Mouse (Mus musculus) splenic B cell, adult 2 months (primary cell): Measurements from ENCODE around the gene BC004004.
"Not testable (repeated sequence)": the region's sequence is repeated elsewhere in the genome, so short reads cannot be mapped to it uniquely, and the experiment has no call there.

Experiments used
- DNase-seq: peaks from one replicate; pipeline ENCODE4 v3.0.0-alpha.2; 2011; ENCODE audit warnings: low read depth, low spot score
- H3K27me3 ChIP-seq: 2 replicates; pipeline ENCODE4 v1.6.1; 2012; ENCODE audit warnings: mild to moderate bottlenecking, low read length, moderate library complexity, mixed read lengths; ENCODE audit not compliant: control insufficient read depth, poor library complexity, insufficient read depth, severe bottlenecking
- H3K36me3 ChIP-seq: 2 replicates; pipeline ENCODE4 v1.6.1; 2012; ENCODE audit warnings: mild to moderate bottlenecking, low read length, moderate library complexity, mixed read lengths; ENCODE audit not compliant: control insufficient read depth, poor library complexity, insufficient read depth, severe bottlenecking

Gene BC004004

DNA sequence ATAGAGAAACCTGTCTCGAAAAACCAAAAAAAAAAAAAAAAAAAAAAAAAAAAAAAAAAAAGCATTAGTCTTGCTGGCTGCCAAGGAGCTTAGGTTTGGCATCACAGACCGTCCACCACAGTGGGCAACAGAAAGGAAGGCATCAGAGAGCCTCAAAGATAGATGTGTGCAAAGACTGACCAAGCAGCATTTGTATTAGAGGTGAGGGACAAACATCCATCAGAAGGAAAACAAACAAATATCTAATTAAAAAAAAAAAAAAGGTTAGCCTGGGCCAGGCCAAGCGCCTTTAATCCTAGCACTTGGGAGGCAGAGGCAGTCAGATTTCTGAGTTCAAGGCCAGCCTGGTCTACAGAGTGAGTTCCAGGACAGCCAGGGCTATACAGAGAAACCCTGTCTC is 48.8 kb downstream of the BC004004 start, which contains the start of gene Pi16:
Pi16 (plus strand) TSS at position 301 of the 400 bp plus-strand sequence.
- not testable (repeated sequence) for DNase-seq, H3K36me3 ChIP-seq, H3K27me3 ChIP-seq

GRCm38 (mm10) chr17:29318731-29319250 is 50.2 kb downstream of the BC004004 start:
- DNase-seq = no peak
- no peaks in the 10 kb centered on the region for H3K27me3 ChIP-seq
- H3K36me3 ChIP-seq = no peaks in the 10 kb centered on the region

GRCm38 (mm10) chr17:29319476-29319875 is 50.9 kb downstream of the BC004004 start:
- H3K27me3 ChIP-seq = no peaks in the 10 kb centered on the region
- no peaks in the 10 kb centered on the region for H3K36me3 ChIP-seq
- DNase-seq = no peak

DNA sequence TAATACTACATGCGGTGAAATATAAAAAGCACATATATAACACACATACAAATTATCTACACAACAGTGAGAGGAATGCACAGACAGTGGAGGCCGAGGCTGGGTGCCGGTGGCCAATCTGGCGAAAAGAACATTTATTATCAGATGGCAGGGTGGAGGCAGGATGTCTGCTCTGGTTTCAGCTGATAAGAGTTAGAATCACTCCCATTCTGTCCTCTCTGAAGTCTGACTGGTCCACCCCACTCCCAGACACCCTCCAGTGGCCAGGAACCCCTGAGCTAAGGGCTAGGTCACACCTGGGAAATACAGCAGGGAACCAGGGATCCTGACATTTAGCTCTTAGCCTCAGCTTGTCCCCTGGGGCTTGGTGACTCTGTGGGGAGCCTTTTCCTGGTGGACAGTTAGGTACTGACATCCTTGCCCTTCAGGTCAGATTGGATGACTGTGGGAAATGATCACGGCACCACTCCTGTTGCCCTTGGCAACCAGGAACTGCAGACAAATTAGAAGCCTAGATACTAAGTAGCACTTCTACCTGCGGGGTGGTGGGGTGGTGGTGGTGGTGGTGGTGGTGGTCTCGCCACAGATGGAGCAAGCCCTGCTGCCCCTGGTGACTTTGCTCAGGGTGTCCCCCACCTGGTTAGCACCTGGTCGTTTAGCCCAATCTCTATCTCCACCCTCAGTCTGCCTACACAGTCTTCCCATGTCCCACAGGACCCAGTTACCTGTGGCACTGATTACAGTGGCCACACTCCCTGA is 51.5 kb downstream of the BC004004 start:
- DNase-seq = no peak
- Histone ChIP-seq H3K36me3 (no peaks in the 10 kb centered on the region), H3K27me3 (no peaks in the 10 kb centered on the region)

DNA sequence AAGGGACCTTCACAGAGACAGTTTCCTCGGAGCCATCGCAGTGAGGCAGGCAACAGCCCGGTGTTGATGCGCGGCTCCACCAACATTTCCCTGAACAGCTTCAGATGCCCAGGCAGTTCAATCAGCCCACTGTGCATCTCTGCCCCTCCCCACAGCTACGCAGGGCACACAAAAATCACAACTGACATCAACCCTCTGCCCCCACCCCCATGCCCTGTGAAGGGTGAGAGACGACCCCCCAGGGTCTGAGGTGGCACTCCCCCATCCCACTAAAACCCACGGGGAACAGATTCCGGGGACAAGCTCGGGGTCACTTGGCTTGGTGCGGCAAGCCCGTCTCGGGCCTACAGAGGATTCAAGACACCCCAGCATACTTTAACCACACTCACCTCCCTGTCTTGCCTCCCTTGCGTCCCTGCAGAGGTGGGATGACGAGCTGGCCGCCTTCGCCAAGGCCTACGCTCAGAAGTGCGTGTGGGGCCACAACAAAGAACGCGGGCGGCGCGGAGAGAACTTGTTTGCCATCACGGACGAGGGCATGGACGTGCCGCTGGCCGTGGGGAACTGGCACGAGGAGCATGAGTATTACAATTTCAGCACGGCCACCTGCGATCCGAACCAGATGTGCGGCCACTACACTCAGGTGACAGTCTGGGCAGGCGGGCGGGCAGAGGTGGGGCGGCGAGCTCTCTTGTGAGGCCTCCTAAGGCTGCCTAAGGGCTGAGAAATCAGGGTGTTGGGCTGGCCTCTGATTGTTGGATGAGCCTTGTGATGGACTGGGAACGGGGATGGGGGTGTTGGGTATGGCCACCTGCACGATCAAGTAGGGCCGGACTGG is 53.4 kb downstream of the BC004004 start:
- DNase-seq = no peak
- H3K36me3 ChIP-seq = no peaks in the 10 kb centered on the region
- H3K27me3 ChIP-seq = no peaks in the 10 kb centered on the region

DNA sequence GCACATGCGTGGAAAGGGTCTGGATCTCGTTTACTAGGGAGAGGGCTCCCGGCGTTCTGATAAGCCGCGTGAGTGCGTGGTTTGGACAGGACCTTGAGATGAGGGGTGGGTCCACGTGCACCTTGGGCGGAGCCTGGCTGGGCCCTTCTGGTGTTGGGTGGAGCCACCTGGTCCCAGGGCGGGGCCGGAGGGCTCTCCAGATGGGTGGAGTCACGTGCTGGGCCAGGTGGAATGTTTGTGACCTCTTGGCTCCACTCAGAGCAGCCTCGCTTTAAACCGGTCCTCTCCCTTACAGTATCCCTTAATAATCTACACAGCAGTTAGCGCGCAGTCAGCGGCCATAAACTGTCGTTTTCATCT is 54.0 kb downstream of the BC004004 start:
- Histone ChIP-seq H3K27me3 (no peaks in the 10 kb centered on the region), H3K36me3 (no peaks in the 10 kb centered on the region)
- DNase-seq = no peak

GRCm38 (mm10) chr17:29323625-29324024 is 55.0 kb downstream of the BC004004 start:
- no peak for DNase-seq
- H3K27me3 ChIP-seq = no peaks in the 10 kb centered on the region
- H3K36me3 ChIP-seq = no peaks in the 10 kb centered on the region

- DNase-seq = no peak
These were observed 57.2 kb downstream of the BC004004 start for GRCm38 (mm10) chr17:29325831-29326230.

DNA sequence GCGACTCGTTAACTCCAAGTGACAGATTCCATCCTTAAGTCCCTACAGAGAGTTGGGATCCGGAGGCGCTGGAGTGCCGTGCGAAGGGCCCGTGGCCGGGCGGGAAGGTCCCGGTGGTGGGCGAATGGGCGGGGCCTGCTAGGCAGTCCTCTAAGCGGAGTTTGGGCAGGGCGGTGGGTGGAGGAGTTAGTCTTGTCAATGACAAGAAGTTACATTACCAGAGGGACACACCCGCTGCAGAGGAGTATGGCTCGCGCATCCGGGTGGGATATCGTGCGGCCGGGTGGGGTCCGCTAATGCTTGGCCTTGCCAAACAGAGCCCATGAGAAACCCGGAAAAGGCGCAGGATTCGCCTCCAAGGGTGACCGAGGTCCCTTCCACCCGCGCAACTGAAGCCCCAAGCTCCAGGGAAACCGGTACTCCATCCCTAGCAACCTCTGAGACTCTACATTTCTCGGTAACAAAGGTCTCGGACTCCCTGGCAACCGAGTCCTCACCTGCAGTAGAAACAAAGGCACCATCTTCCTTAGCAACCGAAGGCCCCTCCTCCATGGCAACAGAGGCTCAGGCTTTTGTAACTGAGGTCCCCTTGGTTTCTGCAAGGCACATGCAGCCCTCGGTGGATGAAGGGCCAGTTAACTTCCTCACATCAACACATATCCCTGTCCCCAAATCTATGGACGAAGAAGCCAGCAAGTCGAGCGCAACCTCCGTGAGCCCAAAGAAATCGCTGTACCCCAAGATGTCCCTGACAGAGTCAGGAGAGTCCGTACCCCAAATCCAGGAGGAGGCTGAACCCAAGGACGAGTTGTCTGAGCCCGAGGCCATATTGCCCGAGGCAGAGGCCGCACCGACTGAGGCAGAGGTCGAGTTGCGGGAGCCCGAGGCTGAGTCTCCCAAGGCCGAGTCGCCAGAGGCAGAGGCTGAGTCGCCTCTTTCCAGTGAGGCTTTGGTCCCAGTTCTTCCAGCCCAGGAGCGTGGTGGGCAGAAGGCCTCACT is 58.2 kb downstream of the BC004004 start:
- H3K36me3 ChIP-seq = peaks cover 2% of the 10 kb centered on the region; the same call in 1 of the 2 replicates
- DNase-seq = no peak

More at GRCm38 (mm10) chr17:29325831-29326230, 57.2 kb downstream of the BC004004 start:
- Histone ChIP-seq H3K36me3 (no peaks in the 10 kb centered on the region), H3K27me3 (no peaks in the 10 kb centered on the region)

DNA sequence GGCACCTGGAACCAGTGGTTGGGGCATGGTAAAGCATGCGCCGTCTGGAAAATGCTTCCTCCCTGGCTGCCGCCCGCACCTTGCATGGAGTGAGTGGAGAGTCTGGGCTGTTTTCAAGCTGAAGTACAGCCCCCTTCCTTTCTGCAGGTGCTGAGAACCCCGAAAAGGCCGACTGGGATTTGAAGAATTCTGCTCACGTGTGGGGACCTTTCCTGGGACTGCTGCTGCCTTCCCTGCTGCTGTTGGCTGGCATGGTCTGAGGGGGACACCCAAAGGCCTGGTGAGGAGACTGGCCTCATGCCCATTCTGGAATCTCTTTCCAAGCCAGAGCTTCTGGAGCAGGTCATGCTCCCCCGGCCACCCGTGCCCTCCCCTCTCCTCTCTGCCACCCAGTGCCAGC is 59.1 kb downstream of the BC004004 start:
- no peaks in the 10 kb centered on the region for H3K27me3 ChIP-seq
- H3K36me3 ChIP-seq = peaks cover 4% of the 10 kb centered on the region
- no peak for DNase-seq

More for the DNA sequence above, 58.2 kb downstream of the BC004004 start:
- H3K27me3 ChIP-seq = no peaks in the 10 kb centered on the region

DNA sequence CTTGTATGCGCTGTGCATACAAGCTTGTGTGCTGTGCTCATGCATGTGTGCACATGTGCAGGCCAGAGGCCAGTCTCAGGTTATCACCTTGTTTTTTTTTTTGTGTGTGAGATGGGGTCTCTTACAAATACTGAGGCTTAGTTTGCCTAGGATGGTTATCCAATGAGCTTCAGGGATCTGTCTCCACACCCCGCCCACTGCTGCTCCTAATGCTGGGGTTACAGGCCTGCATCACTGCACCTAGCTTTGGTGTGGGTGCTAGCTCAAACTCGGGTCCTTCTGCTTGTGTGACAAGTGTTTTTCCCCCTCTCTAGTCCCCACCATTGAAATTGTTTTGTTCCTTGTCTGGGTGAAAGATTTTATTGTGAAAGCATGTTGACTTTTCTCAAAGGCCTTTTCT is 61.6 kb downstream of the BC004004 start:
- H3K36me3 ChIP-seq = peaks cover 6% of the 10 kb centered on the region
- no peaks in the 10 kb centered on the region for H3K27me3 ChIP-seq
- no peak for DNase-seq

GRCm38 (mm10) chr17:29330671-29331410 is 62.3 kb downstream of the BC004004 start:
- no peak for DNase-seq
- no peaks in the 10 kb centered on the region for H3K27me3 ChIP-seq

DNA sequence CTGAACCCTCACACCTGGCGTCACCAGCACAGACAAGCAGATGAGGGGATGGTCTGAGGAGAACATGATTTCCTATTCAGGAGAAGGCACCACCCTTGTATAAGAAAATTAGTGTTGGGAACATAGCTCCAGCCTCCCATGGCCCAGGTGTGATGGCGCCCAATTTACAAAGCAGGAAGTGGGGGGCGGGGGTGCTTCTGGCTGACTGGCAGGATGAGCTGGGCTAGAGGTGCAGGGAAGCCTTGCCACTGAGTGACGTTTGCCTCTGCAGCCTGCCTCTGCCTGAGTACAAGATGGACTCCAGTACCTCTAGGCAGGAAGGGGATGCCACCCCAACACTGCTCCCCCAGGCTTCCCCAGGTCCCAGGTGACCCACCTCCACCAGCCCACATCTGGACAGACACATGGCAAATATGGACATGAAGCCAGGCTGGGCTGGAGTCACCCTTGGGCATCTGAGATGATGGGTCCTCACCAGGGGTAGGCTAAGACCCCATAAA is 63.6 kb downstream of the BC004004 start:
- Histone ChIP-seq H3K36me3 (peaks cover 8% of the 10 kb centered on the region), H3K27me3 (no peaks in the 10 kb centered on the region)
- DNase-seq = no peak

More at GRCm38 (mm10) chr17:29330671-29331410, 62.3 kb downstream of the BC004004 start:
- peaks cover 8% of the 10 kb centered on the region for H3K36me3 ChIP-seq
